In the genomic region with DNA sequence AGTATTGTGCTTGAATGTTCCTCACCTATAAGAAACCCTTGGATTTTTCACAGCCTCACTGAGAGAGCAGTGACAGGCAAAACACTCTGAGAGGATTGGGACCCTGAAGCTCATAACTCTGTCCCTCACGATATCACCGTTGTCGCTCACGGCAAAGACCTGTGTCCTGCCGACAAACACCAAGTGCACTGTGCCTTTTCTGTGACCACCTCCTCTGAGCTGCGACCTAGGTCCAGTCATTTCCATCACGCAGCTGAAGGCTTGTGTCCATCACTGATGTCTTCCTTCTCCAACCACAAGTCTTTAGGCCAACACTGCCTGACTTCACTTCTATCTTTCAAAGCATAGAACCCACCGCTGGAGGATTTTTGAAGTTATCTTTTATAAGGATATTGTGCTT, we compare ENCODE assay signal across 21 mouse cellular contexts.
DNase-seq lines count a peak whose midpoint lies in the region; ATAC-seq and TF ChIP-seq lines count a peak whose summit lies in the region.
"Had no signal": no experiment of that assay in that cellular context is flagged by ENCODE, and none has a peak within 500 bp of the region (broad histone marks: within the 10 kb centered on the region; RNA-seq: fewer than 3 reads in every experiment).

No protein-coding gene starts in this region.

- ATAC-seq in megakaryocyte, adult 5-6 weeks (ENCODE audit: poor library complexity, severe bottlenecking) = no peak
- ATAC-seq: activated CD4-positive, CD25-positive, alpha-beta regulatory T cell, adult 4 months; CD4-positive, CD25-positive, alpha-beta regulatory T cell, adult 4 months; Patski had no signal

- no peaks in the 10 kb centered on the region for H3K9me3 ChIP-seq in heart, embryonic 10.5 days
- 0 out of 2 replicates have a peak, but pooled peaks cover 2% of the 10 kb centered on the region for H3K9me3 ChIP-seq in megakaryocyte, embryonic 14.5 days

- no peak for TF ChIP-seq POLR2A in heart, adult 2 months (IDR thresholded peaks at IDR 0.05; ENCODE audit: insufficient read depth, low read depth, low read length)

- no peak overlapping the region for H3K9ac ChIP-seq in heart, adult 2 months (ENCODE audit: low read depth, low read length)

- peak; percentile 63 for DNase-seq in heart, adult 11 months
- no peak for DNase-seq in heart, adult 2 months
- DNase-seq in heart, embryonic 10.5 days (ENCODE audit: low spot score) = peak; percentile 10
- no peak for DNase-seq in heart, adult 9 months (ENCODE audit: low spot score in 2 of 2)
- peak; percentile 27 for DNase-seq in testis, postnatal 10 days (ENCODE audit: low spot score)
- no peak for DNase-seq in testis, postnatal 14 days (ENCODE audit: low spot score)
- DNase-seq: adrenal gland, adult 2 months; adrenal gland, adult 8-10 months; adrenal gland, postnatal 10 days; adrenal gland, postnatal 14 days; adrenal gland, postnatal 25 days; adrenal gland, postnatal 36 days; B cell, adult 2 months; cerebellum, adult 11 months; cerebellum, adult 11-12 months had no signal

- no peaks in the 10 kb centered on the region for H3K79me2 ChIP-seq in heart, adult 2 months (replicated peaks; ENCODE audit: control insufficient read depth, insufficient read depth, low read length)

- whole genome bisulfite sequencing in heart, adult 2 months = 92% methylated on average over 8 of the region's 8 CpGs
- 87% methylated on average over 8 of the region's 8 CpGs for WGBS in heart, embryonic 10.5 days

- no peaks in the 10 kb centered on the region for H3K27me3 ChIP-seq in heart, adult 2 months (ENCODE audit: control insufficient read depth, insufficient read depth, low read length)
- no peaks in the 10 kb centered on the region for H3K27me3 ChIP-seq in heart, embryonic 10.5 days (ENCODE audit: insufficient read depth, poor library complexity, severe bottlenecking)
- no peaks in the 10 kb centered on the region for H3K27me3 ChIP-seq in megakaryocyte, embryonic 14.5 days (replicated peaks)

- no peak overlapping the region for H3K4me3 ChIP-seq in heart, adult 2 months
- no peak overlapping the region for H3K4me3 ChIP-seq in heart, embryonic 10.5 days
- peak overlapping the region; percentile 11 for H3K4me3 ChIP-seq in megakaryocyte, embryonic 14.5 days (replicated peaks)

- no peak overlapping the region for H3K27ac ChIP-seq in heart, adult 2 months
- H3K27ac ChIP-seq in heart, embryonic 10.5 days = no peak overlapping the region

- intact Hi-C loops in heart, adult 2 months (cut with DNase I) = no loop called here

- no peaks in the 10 kb centered on the region for H3K4me1 ChIP-seq in heart, adult 2 months (ENCODE audit: control insufficient read depth, insufficient read depth, low read length)
- H3K4me1 ChIP-seq in heart, embryonic 10.5 days = no peaks in the 10 kb centered on the region
- H3K4me1 ChIP-seq in megakaryocyte, embryonic 14.5 days = no peaks in the 10 kb centered on the region

- no peak for TF ChIP-seq EP300 in heart, adult 2 months (IDR thresholded peaks at IDR 0.05; ENCODE audit: insufficient read depth, low read depth, low read length)

- TF ChIP-seq CTCF in heart, adult 2 months (IDR thresholded peaks at IDR 0.05) = no peak

- H3K36me3 ChIP-seq in heart, adult 2 months (ENCODE audit: control insufficient read depth, insufficient read depth, low read length) = no peaks in the 10 kb centered on the region
- H3K36me3 ChIP-seq in heart, embryonic 10.5 days = no peaks in the 10 kb centered on the region
- no peaks in the 10 kb centered on the region for H3K36me3 ChIP-seq in megakaryocyte, embryonic 14.5 days (replicated peaks; ENCODE audit: low read length)
- H3K36me3 ChIP-seq: G1E had no signal

Comparison
In these comparisons a context has a peak if more than half of its experiments do, and no peak if none do; other contexts are left out.
1. DNase-seq: peak in heart, adult 11 months (single experiment), heart, embryonic 10.5 days (single experiment) and testis, postnatal 10 days (single experiment); none in heart, adult 2 months (0 of 2), heart, adult 9 months (0 of 2) and testis, postnatal 14 days (single experiment).